Mouse (Mus musculus): ENCODE results near the gene Ldlrap1.

- TF ChIP-seq POLR2A (IDR thresholded peaks at IDR 0.05; ENCODE audit: control insufficient read depth, low read depth, low read length) (no peak), CTCF (IDR thresholded peaks at IDR 0.05; ENCODE audit: control insufficient read depth, insufficient read depth, insufficient replicate concordance, low read depth, low read length) (no peak)
These were observed 859 bp downstream of the Ldlrap1 start for GRCm38 (mm10) chr4:134766904-134767425.

Data from testis, adult 2 months (tissue).